Mouse (Mus musculus) ES-CJ7 (cell line): ENCODE data around the gene Chst11.
A peak's percentile ranks its signal among the peaks of the same experiment; 100 is the strongest.

ENCODE experiments used
- DNase-seq: peaks from one replicate; pipeline ENCODE4 v3.0.0; 2011; ENCODE audit warnings: low read depth, low spot score

Chst11 gene

GRCm38 (mm10) chr10:83210122-83210521 is 224.8 kb downstream of the Chst11 start:
- no peak for DNase-seq

- DNase-seq: no peak
Measured at GRCm38 (mm10) chr10:83210968-83211583, 225.8 kb downstream of the Chst11 start.

- no peak for DNase-seq
Measured at GRCm38 (mm10) chr10:83212618-83213017, 227.3 kb downstream of the Chst11 start.

GRCm38 (mm10) chr10:83215559-83215958 is 230.3 kb downstream of the Chst11 start:
- DNase-seq: no peak

GRCm38 (mm10) chr10:83217256-83217655 is 232.0 kb downstream of the Chst11 start:
- no peak for DNase-seq

GRCm38 (mm10) chr10:83218778-83219177 is 233.5 kb downstream of the Chst11 start:
- DNase-seq: no peak

- DNase-seq: peak; percentile 83
Measured at GRCm38 (mm10) chr10:83219729-83220128, 234.4 kb downstream of the Chst11 start.

GRCm38 (mm10) chr10:83220217-83220616 is 234.9 kb downstream of the Chst11 start:
- no peak for DNase-seq

GRCm38 (mm10) chr10:83220847-83221246 is 235.5 kb downstream of the Chst11 start:
- no peak for DNase-seq

- DNase-seq: peak; percentile 58
Measured at GRCm38 (mm10) chr10:83224999-83225398, 239.7 kb downstream of the Chst11 start.

GRCm38 (mm10) chr10:83228626-83229025 is 243.3 kb downstream of the Chst11 start:
- DNase-seq: no peak

- DNase-seq: no peak
Measured at GRCm38 (mm10) chr10:83233967-83234366, 248.7 kb downstream of the Chst11 start.

GRCm38 (mm10) chr10:83234391-83234790 is 249.1 kb downstream of the Chst11 start:
- no peak for DNase-seq

GRCm38 (mm10) chr10:83242106-83242686 is 256.9 kb downstream of the Chst11 start:
- DNase-seq: no peak

- peak; percentile 9 for DNase-seq
Measured at GRCm38 (mm10) chr10:83244131-83244530, 258.8 kb downstream of the Chst11 start.
